24 mouse cellular contexts compared by ENCODE assay signal in the genomic region with DNA sequence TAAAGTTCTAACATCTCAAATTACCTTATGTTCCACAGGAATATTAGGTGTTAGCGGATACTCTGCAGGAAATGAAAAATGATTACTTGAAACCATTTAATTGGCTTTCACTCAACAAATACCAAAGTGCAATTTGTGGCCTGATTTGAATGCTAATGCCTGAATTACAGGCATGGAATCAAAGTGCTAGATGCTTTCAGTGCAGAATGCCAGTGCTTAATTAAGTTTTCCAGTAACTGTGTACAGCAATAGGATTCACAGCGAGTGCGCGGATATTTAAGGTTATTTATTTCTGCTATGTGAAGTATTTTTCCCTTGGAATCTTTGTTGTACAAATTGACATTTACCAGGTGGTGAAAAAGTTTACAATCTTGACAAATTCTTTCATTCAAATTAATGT.
DNase-seq lines count a peak whose midpoint lies in the region; ATAC-seq and TF ChIP-seq lines count a peak whose summit lies in the region.
"Had no signal": no experiment of that assay in that cellular context is flagged by ENCODE, and none has a peak within 500 bp of the region (broad histone marks: within the 10 kb centered on the region; RNA-seq: fewer than 3 reads in every experiment).

No protein-coding gene starts in this region.

- H3K9ac ChIP-seq in hindbrain, embryonic 14.5 days: no peak overlapping the region
- no peak overlapping the region for H3K9ac ChIP-seq in hindbrain, embryonic 16.5 days (ENCODE audit: low read depth, low read length)
- H3K9ac ChIP-seq: embryonic facial prominence, embryonic 13.5 days; embryonic facial prominence, embryonic 15.5 days; forebrain, embryonic 13.5 days had no signal

- no peak; the same call in 1 of the 2 replicates for ATAC-seq in hindbrain, embryonic 14.5 days (ENCODE audit: low FRiP score)
- ATAC-seq in hindbrain, embryonic 16.5 days: no peak
- ATAC-seq: activated CD4-positive, CD25-positive, alpha-beta regulatory T cell, adult 4 months; forebrain, embryonic 13.5 days; forebrain, embryonic 16.5 days; Patski had no signal

- H3K36me3 ChIP-seq in hindbrain, embryonic 14.5 days (replicated peaks; ENCODE audit: control insufficient read depth, insufficient read depth): no peaks in the 10 kb centered on the region
- H3K36me3 ChIP-seq in hindbrain, embryonic 16.5 days (ENCODE audit: control insufficient read depth, insufficient read depth, low read length): no peaks in the 10 kb centered on the region
- H3K36me3 ChIP-seq: embryonic facial prominence, embryonic 13.5 days; embryonic facial prominence, embryonic 15.5 days; forebrain, embryonic 10.5 days had no signal

- H3K4me1 ChIP-seq in hindbrain, embryonic 14.5 days (replicated peaks; ENCODE audit: control insufficient read depth, insufficient read depth, low read length): no peaks in the 10 kb centered on the region
- H3K4me1 ChIP-seq in hindbrain, embryonic 16.5 days (ENCODE audit: control insufficient read depth, insufficient read depth, low read depth, low read length): no peaks in the 10 kb centered on the region
- H3K4me1 ChIP-seq: embryonic facial prominence, embryonic 13.5 days; embryonic facial prominence, embryonic 15.5 days; forebrain, embryonic 10.5 days; forebrain, embryonic 13.5 days had no signal

- H3K27ac ChIP-seq in hindbrain, embryonic 14.5 days: no peak overlapping the region
- H3K27ac ChIP-seq in hindbrain, embryonic 16.5 days (ENCODE audit: low read depth, low read length): no peak overlapping the region
- H3K27ac ChIP-seq: embryonic facial prominence, embryonic 13.5 days; embryonic facial prominence, embryonic 15.5 days; forebrain, embryonic 10.5 days; forebrain, embryonic 13.5 days had no signal

- WGBS in hindbrain, embryonic 14.5 days: 72% methylated on average over 4 of the region's 4 CpGs
- 60% methylated on average over 4 of the region's 4 CpGs for WGBS in hindbrain, embryonic 16.5 days

- no peak overlapping the region for H3K4me3 ChIP-seq in hindbrain, embryonic 14.5 days (replicated peaks; ENCODE audit: low read length)
- no peak overlapping the region for H3K4me3 ChIP-seq in hindbrain, embryonic 16.5 days (ENCODE audit: low read length)
- H3K4me3 ChIP-seq: embryonic facial prominence, embryonic 13.5 days; embryonic facial prominence, embryonic 15.5 days; erythroblast, embryonic 14.5 days; forebrain, embryonic 10.5 days; forebrain, embryonic 13.5 days had no signal

- TF ChIP-seq CTCF in brain, embryonic 14.5 days (IDR thresholded peaks at IDR 0.05; ENCODE audit: borderline replicate concordance, extremely low read depth, insufficient read depth, insufficient read length): no peak

- H3K27me3 ChIP-seq in hindbrain, embryonic 14.5 days (ENCODE audit: control insufficient read depth, insufficient read depth, low read length): no peaks in the 10 kb centered on the region
- no peaks in the 10 kb centered on the region for H3K27me3 ChIP-seq in hindbrain, embryonic 16.5 days (replicated peaks; ENCODE audit: control insufficient read depth, insufficient read depth, low read length)
- H3K27me3 ChIP-seq: embryonic facial prominence, embryonic 13.5 days; embryonic facial prominence, embryonic 15.5 days; forebrain, embryonic 13.5 days; Patski had no signal

- no peak for TF ChIP-seq POLR2A in brain, embryonic 14.5 days (IDR thresholded peaks at IDR 0.05; ENCODE audit: borderline replicate concordance, extremely low read depth, insufficient read depth, insufficient read length, poor library complexity, severe bottlenecking)

- DNase-seq in hindbrain, embryonic 14.5 days (ENCODE audit: low spot score): peak; percentile 27
- DNase-seq in Muller cell, postnatal 12 days (ENCODE audit: inconsistent ontology term): peak; percentile 67
- peak; percentile 63 for DNase-seq in brain, embryonic 14.5 days (ENCODE audit: low read depth)
- no peak for DNase-seq in left cerebral cortex, postnatal 10 days (ENCODE audit: extremely low spot score in 1 of 2, low spot score in 2 of 2)
- no peak for DNase-seq in urinary bladder, postnatal 36 days (ENCODE audit: low spot score in 2 of 2)
- DNase-seq: adrenal gland, adult 8-10 months; adrenal gland, postnatal 14 days; adrenal gland, postnatal 36 days; cerebellum, adult 11 months; cerebellum, adult 18-20 months; cerebellum, adult 8-10 months; cerebellum, adult 9-11 months; cerebellum, postnatal 14 days; cerebellum, postnatal 36 days; embryo, embryonic 11 days had no signal

- intact Hi-C loops in left cerebral cortex, postnatal 10 days (cut with DNase I): no loop called here

- H3K9me3 ChIP-seq in hindbrain, embryonic 14.5 days (ENCODE audit: control insufficient read depth, low read length): no peaks in the 10 kb centered on the region
- no peaks in the 10 kb centered on the region for H3K9me3 ChIP-seq in hindbrain, embryonic 16.5 days (ENCODE audit: control insufficient read depth, low read length)
- H3K9me3 ChIP-seq: embryonic facial prominence, embryonic 13.5 days; embryonic facial prominence, embryonic 15.5 days; forebrain, embryonic 10.5 days; forebrain, embryonic 13.5 days had no signal

- no peak overlapping the region for H3K4me2 ChIP-seq in hindbrain, embryonic 14.5 days (replicated peaks)
- H3K4me2 ChIP-seq in hindbrain, embryonic 16.5 days (ENCODE audit: low read length): no peak overlapping the region
- H3K4me2 ChIP-seq: embryonic facial prominence, embryonic 13.5 days; embryonic facial prominence, embryonic 15.5 days; forebrain, embryonic 13.5 days had no signal

Comparison
In these comparisons a context has a peak if more than half of its experiments do, and no peak if none do; other contexts are left out.
1. DNase-seq: peak in hindbrain, embryonic 14.5 days (single experiment), Muller cell, postnatal 12 days (single experiment) and brain, embryonic 14.5 days (single experiment); none in left cerebral cortex, postnatal 10 days (0 of 2) and urinary bladder, postnatal 36 days (0 of 2).